Mouse (Mus musculus) embryonic facial prominence, embryonic 13.5 days (tissue): ENCODE measurements around the gene Nicn1. TPM values are rescaled to one million over a fixed set of nuclear protein-coding genes. Genes with fewer than 3 reads are reported as not detected.

Experiments
- ATAC-seq: fragments of 200-750 bp; cut with Nextera tagmentation; 2 replicates; pipeline ENCODE4 v1.8.0; 2017; ENCODE audit warnings: low read depth; ENCODE audit not compliant: insufficient number of reproducible peaks, insufficient read depth, low FRiP score, low TSS enrichment
- H3K27ac ChIP-seq: fragments of 300-500 bp; sonication (generic); 2 replicates; pipeline ENCODE4 v1.5.1; 2015; ENCODE audit warnings: moderate library complexity, mild to moderate bottlenecking, inconsistent platforms
- H3K27me3 ChIP-seq: fragments of 300-500 bp; sonication (generic); 2 replicates; pipeline ENCODE4 v1.6.1; 2015; ENCODE audit warnings: mild to moderate bottlenecking, inconsistent platforms
- H3K36me3 ChIP-seq: fragments of 300-500 bp; sonication (generic); 2 replicates; pipeline ENCODE4 v1.6.1; 2015; ENCODE audit warnings: mild to moderate bottlenecking, inconsistent platforms
- H3K4me1 ChIP-seq: fragments of 300-500 bp; sonication (generic); 2 replicates; pipeline ENCODE4 v1.6.1; 2015; ENCODE audit warnings: inconsistent platforms
- H3K4me2 ChIP-seq: fragments of 300-500 bp; sonication (generic); 2 replicates; pipeline ENCODE4 v1.6.1; 2015; ENCODE audit warnings: moderate library complexity, mild to moderate bottlenecking, inconsistent platforms
- H3K4me3 ChIP-seq: fragments of 300-500 bp; sonication (generic); 2 replicates; pipeline ENCODE4 v1.5.1; 2015; ENCODE audit warnings: mild to moderate bottlenecking, inconsistent platforms
- H3K9ac ChIP-seq: fragments of 300-500 bp; sonication (generic); 2 replicates; pipeline ENCODE4 v1.6.1; 2015; ENCODE audit warnings: mild to moderate bottlenecking, inconsistent platforms
- H3K9me3 ChIP-seq: fragments of 300-500 bp; sonication (generic); 2 replicates; pipeline ENCODE4 v1.6.1; 2016; ENCODE audit warnings: inconsistent platforms
- WGBS: fragments of 180-500 bp; shearing (Covaris S2); methylation state at CpG from one replicate; pipeline ENCODE4 v1.1.7; 2015; ENCODE audit warnings: mixed read lengths; 5-methylcytosine and 5-hydroxymethylcytosine counted together
- polyA plus RNA-seq: library from polyadenylated mRNA; unstranded; fragments of >200 nt; fragmentation: Nextera tagmentation; extraction: Ambion mirVana; gene quantifications from 2 replicates; pipeline ENCODE4 v1.2.1, GENCODE M21; 2015

Nicn1 gene
- 48.9 and 50.1 TPM in 2 replicates for polyA plus RNA-seq

GRCm38 (mm10) chr9:108290016-108290750 lies at the start of gene Nicn1:
Gene Nicn1 (plus strand): TSS chr9:108290429.
- 1% methylated on average over 32 of the region's 32 CpGs for WGBS
- peak; percentile 96 for ATAC-seq

GRCm38 (mm10) chr9:108244540-108244939 lies 45.7 kb upstream of the Nicn1 start:
- H3K9me3 ChIP-seq: no peaks in the 10 kb centered on the region
- H3K27ac ChIP-seq: no peak overlapping the region
- H3K9ac ChIP-seq: no peak overlapping the region
- no peak overlapping the region for H3K4me3 ChIP-seq
- no peaks in the 10 kb centered on the region for H3K4me1 ChIP-seq
- peaks cover 21% of the 10 kb centered on the region for H3K36me3 ChIP-seq
- ATAC-seq: no peak
- WGBS: 85% methylated on average over 3 of the region's 3 CpGs
- no peaks in the 10 kb centered on the region for H3K27me3 ChIP-seq
- H3K4me2 ChIP-seq: no peak overlapping the region

More at GRCm38 (mm10) chr9:108290016-108290750, at the start of gene Nicn1:
- H3K4me1 ChIP-seq: peaks cover 8% of the 10 kb centered on the region
- peak within 1 kb of the TSS; percentile 77 for H3K9ac ChIP-seq
- peak within 1 kb of the TSS; percentile 86 for H3K27ac ChIP-seq
- H3K4me3 ChIP-seq: peak within 1 kb of the TSS; percentile 60
- H3K36me3 ChIP-seq: peaks cover 19% of the 10 kb centered on the region
- no peaks in the 10 kb centered on the region for H3K27me3 ChIP-seq
- no peaks in the 10 kb centered on the region for H3K9me3 ChIP-seq
- H3K4me2 ChIP-seq: peak within 1 kb of the TSS; percentile 70

GRCm38 (mm10) chr9:108244984-108245383 lies 45.2 kb upstream of the Nicn1 start:
- Histone ChIP-seq H3K4me1 (no peaks in the 10 kb centered on the region), H3K27ac (no peak overlapping the region), H3K9me3 (no peaks in the 10 kb centered on the region), H3K27me3 (no peaks in the 10 kb centered on the region), H3K4me2 (no peak overlapping the region), H3K4me3 (no peak overlapping the region), H3K36me3 (peaks cover 21% of the 10 kb centered on the region), H3K9ac (no peak overlapping the region)
- no peak for ATAC-seq
- WGBS: 73% methylated on average over 3 of the region's 3 CpGs

GRCm38 (mm10) chr9:108248957-108249356 lies 41.3 kb upstream of the Nicn1 start:
- Histone ChIP-seq H3K9ac (no peak overlapping the region), H3K4me2 (no peak overlapping the region), H3K27ac (no peak overlapping the region), H3K9me3 (no peaks in the 10 kb centered on the region), H3K36me3 (peaks cover 42% of the 10 kb centered on the region), H3K4me1 (no peaks in the 10 kb centered on the region), H3K27me3 (no peaks in the 10 kb centered on the region), H3K4me3 (no peak overlapping the region)
- 35% methylated on average over 5 of the region's 5 CpGs for WGBS
- ATAC-seq: no peak

GRCm38 (mm10) chr9:108251877-108252276 lies 38.4 kb upstream of the Nicn1 start:
- 92% methylated on average over 6 of the region's 6 CpGs for WGBS
- Histone ChIP-seq H3K27me3 (no peaks in the 10 kb centered on the region), H3K9me3 (no peaks in the 10 kb centered on the region), H3K4me2 (no peak overlapping the region), H3K4me3 (no peak overlapping the region), H3K4me1 (no peaks in the 10 kb centered on the region), H3K9ac (no peak overlapping the region), H3K27ac (no peak overlapping the region), H3K36me3 (peaks cover 34% of the 10 kb centered on the region)
- no peak for ATAC-seq

GRCm38 (mm10) chr9:108252766-108253165 lies 37.5 kb upstream of the Nicn1 start:
- Histone ChIP-seq H3K4me2 (no peak overlapping the region), H3K4me3 (no peak overlapping the region), H3K4me1 (no peaks in the 10 kb centered on the region), H3K27me3 (no peaks in the 10 kb centered on the region), H3K27ac (no peak overlapping the region), H3K9me3 (no peaks in the 10 kb centered on the region), H3K36me3 (peaks cover 28% of the 10 kb centered on the region), H3K9ac (no peak overlapping the region)
- no peak for ATAC-seq
- 95% methylated on average over 7 of the region's 7 CpGs for WGBS

GRCm38 (mm10) chr9:108260526-108260925 lies 29.7 kb upstream of the Nicn1 start:
- no peak for ATAC-seq
- H3K27ac ChIP-seq: no peak overlapping the region
- H3K9ac ChIP-seq: no peak overlapping the region
- H3K9me3 ChIP-seq: no peaks in the 10 kb centered on the region
- no peaks in the 10 kb centered on the region for H3K27me3 ChIP-seq
- WGBS: 83% methylated on average over 4 of the region's 4 CpGs
- peaks cover 22% of the 10 kb centered on the region for H3K4me1 ChIP-seq
- no peak overlapping the region for H3K4me2 ChIP-seq
- no peak overlapping the region for H3K4me3 ChIP-seq
- no peaks in the 10 kb centered on the region for H3K36me3 ChIP-seq

- H3K9ac ChIP-seq: 0 out of 2 replicates have a peak overlapping the region, but pooled peaks have one; percentile 11
- H3K4me3 ChIP-seq: 0 out of 2 replicates have a peak overlapping the region, but pooled peaks have one; percentile 97
- 76% methylated on average over 7 of the region's 7 CpGs for WGBS
Measured at GRCm38 (mm10) chr9:108261865-108262264, 28.4 kb upstream of the Nicn1 start.

GRCm38 (mm10) chr9:108262494-108263049 lies 27.7 kb upstream of the Nicn1 start:
- 39% methylated on average over 11 of the region's 11 CpGs for WGBS
- Histone ChIP-seq H3K4me3 (peak overlapping the region; percentile 97), H3K27ac (no peak overlapping the region; the same call in 1 of the 2 replicates)

More at GRCm38 (mm10) chr9:108261865-108262264, 28.4 kb upstream of the Nicn1 start:
- no peak for ATAC-seq
- H3K27ac ChIP-seq: no peak overlapping the region
- peaks cover 22% of the 10 kb centered on the region for H3K4me1 ChIP-seq
- H3K4me2 ChIP-seq: peak overlapping the region; percentile 76
- H3K9me3 ChIP-seq: no peaks in the 10 kb centered on the region
- H3K36me3 ChIP-seq: no peaks in the 10 kb centered on the region
- H3K27me3 ChIP-seq: no peaks in the 10 kb centered on the region

GRCm38 (mm10) chr9:108263131-108263681 lies 27.0 kb upstream of the Nicn1 start:
- H3K4me3 ChIP-seq: peak overlapping the region; percentile 97
- ATAC-seq: peak; percentile 53
- peak overlapping the region; percentile 76 for H3K4me2 ChIP-seq
- peaks cover 22% of the 10 kb centered on the region for H3K4me1 ChIP-seq
- H3K27ac ChIP-seq: peak overlapping the region; percentile 87
- no peaks in the 10 kb centered on the region for H3K36me3 ChIP-seq
- H3K27me3 ChIP-seq: no peaks in the 10 kb centered on the region
- under 1% methylated on average over 62 of the region's 62 CpGs for WGBS
- H3K9ac ChIP-seq: peak overlapping the region; percentile 88
- no peaks in the 10 kb centered on the region for H3K9me3 ChIP-seq

More at GRCm38 (mm10) chr9:108262494-108263049, 27.7 kb upstream of the Nicn1 start:
- Histone ChIP-seq H3K27me3 (no peaks in the 10 kb centered on the region), H3K9me3 (no peaks in the 10 kb centered on the region), H3K4me1 (peaks cover 22% of the 10 kb centered on the region), H3K36me3 (no peaks in the 10 kb centered on the region), H3K4me2 (peak overlapping the region; percentile 76), H3K9ac (peak overlapping the region; percentile 88)
- ATAC-seq: no peak

GRCm38 (mm10) chr9:108263690-108264190 lies 26.5 kb upstream of the Nicn1 start, which contains the start of gene Dag1:
Gene Dag1 (minus strand): TSS chr9:108263958.
- Histone ChIP-seq H3K9ac (peak within 1 kb of the TSS; percentile 88), H3K4me2 (peak within 1 kb of the TSS; percentile 76), H3K36me3 (no peaks in the 10 kb centered on the region), H3K4me3 (peak within 1 kb of the TSS; percentile 97), H3K4me1 (peaks cover 22% of the 10 kb centered on the region), H3K27ac (peak within 1 kb of the TSS; percentile 87), H3K27me3 (no peaks in the 10 kb centered on the region), H3K9me3 (no peaks in the 10 kb centered on the region)
- WGBS: under 1% methylated on average over 70 of the region's 71 CpGs
- peak; percentile 98 for ATAC-seq
